Mouse (Mus musculus): ENCODE data around the gene Aldh18a1.

GRCm38 (mm10) chr19:40586908-40587307, 1.4 kb downstream of the Aldh18a1 start:
- TF ChIP-seq HCFC1 (IDR thresholded peaks at IDR 0.05; ENCODE audit: borderline replicate concordance, insufficient read depth, low read length) (no peak), MAFK (IDR thresholded peaks at IDR 0.05; ENCODE audit: insufficient read depth, low read depth, low read length) (no peak), CHD2 (IDR thresholded peaks at IDR 0.05; ENCODE audit: low read depth, low read length) (no peak), ZC3H11A (IDR thresholded peaks at IDR 0.05; ENCODE audit: borderline replicate concordance, low read depth, low read length) (no peak)

Data from ES-E14 (cell line).